Comparison of ENCODE assay signal across 8 mouse cellular contexts in the genomic region with DNA sequence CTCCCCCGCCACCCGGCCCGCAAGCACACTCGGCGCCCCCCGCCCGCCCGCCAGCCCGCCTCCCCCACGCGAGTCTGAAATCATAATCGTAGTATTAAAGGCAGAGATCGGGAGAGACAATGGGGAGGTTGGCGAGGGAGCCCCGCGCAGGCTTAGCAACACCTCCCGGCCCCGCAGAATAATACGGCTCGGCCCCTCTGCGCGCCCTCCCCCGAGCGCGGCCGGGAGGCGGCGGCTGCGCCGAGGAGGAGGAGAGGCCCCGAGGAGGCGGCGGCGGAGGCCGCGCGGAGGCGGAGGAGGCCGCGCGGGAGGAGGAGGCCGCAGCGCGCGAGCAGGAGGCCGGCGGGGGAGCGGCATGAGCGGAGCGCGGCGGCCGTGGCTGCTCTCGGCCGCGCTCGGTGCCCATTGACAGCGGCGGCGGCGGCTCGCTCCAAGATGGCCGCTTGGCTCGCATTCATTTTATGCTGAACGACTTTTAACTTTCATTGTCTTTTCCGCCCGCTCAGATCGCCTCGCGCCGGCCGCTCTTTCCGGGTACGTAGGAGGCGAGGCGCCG. TPM values are rescaled to one million over a fixed set of nuclear protein-coding genes. Genes with fewer than 3 reads are reported as not detected.
DNase-seq lines count a peak whose midpoint lies in the region; ATAC-seq lines count a peak whose summit lies in the region.

A gene (plus strand): TSS at position 83 of the 556 bp plus-strand sequence.

- H3K9me3 ChIP-seq in hindbrain, embryonic 16.5 days (ENCODE audit: control insufficient read depth, low read length) = no peaks in the 10 kb centered on the region

- peak within 1 kb of the TSS; percentile 96 for H3K27ac ChIP-seq in hindbrain, embryonic 16.5 days (ENCODE audit: low read depth, low read length)

- DNase-seq in adrenal gland, adult 18-20 months (ENCODE audit: low spot score in 2 of 2) = peak; percentile 66 to 76
- DNase-seq in gastrocnemius, postnatal 14 days = peak; percentile 61
- DNase-seq in left cerebral cortex, postnatal 14 days (ENCODE audit: low spot score in 2 of 2) = peak in 1 of 2 experiments; percentile 50
- DNase-seq in right cerebral cortex, postnatal 4 days = peak; percentile 58
- no peak for DNase-seq in c-Kit-positive CD71-positive TER-119-positive erythroid progenitor cells, embryonic 14.5 days (ENCODE audit: low spot score)

- ATAC-seq in common myeloid progenitor, adult 5-6 weeks (replicated peaks; ENCODE audit: low read depth, poor library complexity, severe bottlenecking) = peak; percentile 13
- peak; percentile 71 for ATAC-seq in hindbrain, embryonic 16.5 days
- peak; percentile 9 for ATAC-seq in megakaryocyte, adult 5-6 weeks (ENCODE audit: poor library complexity, severe bottlenecking)

- H3K36me3 ChIP-seq in hindbrain, embryonic 16.5 days (ENCODE audit: control insufficient read depth, insufficient read depth, low read length) = no peaks in the 10 kb centered on the region

- H3K4me2 ChIP-seq in hindbrain, embryonic 16.5 days (ENCODE audit: low read length) = peak within 1 kb of the TSS; percentile 80

- WGBS in hindbrain, embryonic 16.5 days = 0% methylated on average over 42 of the region's 77 CpGs

- peak within 1 kb of the TSS; percentile 75 for H3K4me3 ChIP-seq in hindbrain, embryonic 16.5 days (ENCODE audit: low read length)

- intact Hi-C loops in gastrocnemius, postnatal 14 days (cut with DNase I; ENCODE audit: low total_unique reads) = loop anchor here (10.0 kb wide), 1 partner anchor 88 kb away; no protein-coding TSS in a partner anchor
- intact Hi-C loops in left cerebral cortex, postnatal 14 days (cut with DNase I) = loop anchor here (5.0 to 10.0 kb wide), 2 partner anchors 318 to 630 kb away; a partner anchor contains a TSS

- peaks cover 6% of the 10 kb centered on the region; the same call in 1 of the 2 replicates for H3K27me3 ChIP-seq in hindbrain, embryonic 16.5 days (replicated peaks; ENCODE audit: control insufficient read depth, insufficient read depth, low read length)

- peak within 1 kb of the TSS; percentile 96 for H3K9ac ChIP-seq in hindbrain, embryonic 16.5 days (ENCODE audit: low read depth, low read length)

- H3K4me1 ChIP-seq in hindbrain, embryonic 16.5 days (ENCODE audit: control insufficient read depth, insufficient read depth, low read depth, low read length) = peaks cover 19% of the 10 kb centered on the region

RNA-seq across cellular contexts. Expression of the gene that starts here (rescaled TPM):
- total RNA-seq in adrenal gland, adult 18-20 months (2021) = 10 to 100 TPM; 63.8 to 81.4 TPM
- total RNA-seq in common myeloid progenitor, adult 5-6 weeks (2017) = 52.6 and 53.6 TPM in 2 replicates
- total RNA-seq in gastrocnemius, postnatal 14 days (2021) = 10 to 100 TPM; 25.9 to 28.9 TPM
- polyA plus RNA-seq in hindbrain, embryonic 16.5 days (2015; fragmentation: Nextera tagmentation; extraction: Ambion mirVana) = 14.0 and 15.6 TPM in 2 replicates
- total RNA-seq in left cerebral cortex, postnatal 14 days (2021) = 10 to 100 TPM; 32.0 to 40.1 TPM
- 18.1 and 22.2 TPM in 2 replicates for total RNA-seq in megakaryocyte, adult 5-6 weeks (2015)
- 16.5 and 23.3 TPM in 2 replicates for total RNA-seq in megakaryocyte, adult 5-6 weeks (2017)

Comparison
In these comparisons a context has a peak if more than half of its experiments do, and no peak if none do; other contexts are left out.
1. ATAC-seq: peak in every context shown above with its lines; median percentile 71 in hindbrain, embryonic 16.5 days; 13 in common myeloid progenitor, adult 5-6 weeks; 9 in megakaryocyte, adult 5-6 weeks.